Mouse (Mus musculus) left cerebral cortex, adult 9 months (tissue): Measurements from ENCODE around the gene Pip5k1c.

Experiments used
- DNase-seq, 2 experiments: peaks; one replicate each; pipeline ENCODE4 v3.0.0; 2022; ENCODE audit warnings: low spot score in 2 of 2

The Pip5k1c gene

DNA sequence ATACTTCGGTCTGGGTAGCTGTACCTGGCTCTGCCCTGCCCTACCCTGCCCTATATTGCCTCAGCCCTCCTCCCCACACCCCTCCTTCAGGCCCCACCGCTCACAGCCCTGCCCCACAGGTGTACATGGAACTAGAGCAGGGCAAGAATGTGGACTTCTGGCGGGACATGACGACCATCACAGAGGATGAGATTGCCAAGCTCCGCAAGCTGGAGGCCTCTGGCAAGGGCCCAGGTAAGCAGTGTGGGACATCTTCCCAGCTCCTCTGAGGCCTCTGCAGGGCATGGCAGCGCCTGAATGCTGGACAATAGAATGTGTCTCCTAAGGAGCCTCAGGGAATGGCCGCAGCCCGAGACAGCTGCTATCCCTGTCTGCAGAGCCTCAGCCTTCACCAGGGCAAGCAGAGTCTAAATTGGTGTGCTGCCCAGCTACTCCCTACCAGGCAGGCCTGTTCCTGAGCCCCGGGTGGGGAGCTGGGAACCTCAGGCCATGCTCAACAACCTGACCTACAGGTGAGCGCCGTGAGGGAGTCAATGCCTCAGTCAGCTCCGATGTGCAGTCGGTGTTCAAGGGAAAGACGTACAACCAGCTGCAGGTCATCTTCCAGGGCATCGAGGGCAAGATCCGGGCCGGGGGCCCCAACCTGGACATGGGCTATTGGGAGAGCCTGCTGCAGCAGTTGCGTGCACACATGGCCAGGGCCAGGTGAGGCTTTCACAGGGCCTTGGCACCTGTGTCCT, 31.2 kb downstream of the Pip5k1c start:
- DNase-seq: no peak

DNA sequence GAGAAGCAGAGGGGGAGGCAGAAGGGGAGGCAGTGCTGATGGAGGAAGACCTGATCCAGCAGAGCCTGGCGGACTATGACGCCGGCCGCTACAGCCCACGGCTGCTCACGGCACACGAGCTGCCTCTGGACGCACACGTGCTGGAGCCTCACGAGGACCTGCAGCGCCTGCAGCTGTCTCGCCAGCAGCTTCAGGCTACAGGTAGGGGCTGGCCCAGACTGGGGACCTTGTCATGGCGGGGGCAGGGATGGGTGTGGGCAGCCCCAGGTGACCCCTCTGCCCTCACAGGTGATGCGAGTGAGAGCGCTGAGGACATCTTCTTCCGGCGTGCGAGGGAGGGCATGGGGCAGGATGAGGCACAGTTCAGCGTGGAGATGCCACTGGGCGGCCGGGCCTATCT, 32.4 kb downstream of the Pip5k1c start:
- no peak for DNase-seq

DNA sequence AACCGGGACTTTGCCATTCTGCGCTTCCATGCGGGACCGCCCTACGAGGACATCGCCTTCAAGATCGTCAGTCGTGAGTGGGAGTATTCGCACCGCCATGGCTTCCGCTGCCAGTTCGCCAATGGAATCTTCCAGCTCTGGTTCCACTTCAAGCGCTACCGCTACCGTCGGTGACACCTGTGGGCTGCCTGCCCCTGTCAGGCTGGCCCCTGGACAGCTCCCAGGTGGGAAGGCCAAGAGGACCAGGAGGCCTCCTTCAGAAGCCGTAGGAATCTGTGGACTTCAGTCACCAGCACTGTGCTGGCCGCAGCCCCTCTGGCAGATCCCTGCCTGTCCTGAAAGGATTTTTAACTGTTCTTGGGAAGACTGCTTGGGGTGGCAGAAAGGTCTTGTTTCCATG, 33.0 kb downstream of the Pip5k1c start:
- DNase-seq: no peak

DNA sequence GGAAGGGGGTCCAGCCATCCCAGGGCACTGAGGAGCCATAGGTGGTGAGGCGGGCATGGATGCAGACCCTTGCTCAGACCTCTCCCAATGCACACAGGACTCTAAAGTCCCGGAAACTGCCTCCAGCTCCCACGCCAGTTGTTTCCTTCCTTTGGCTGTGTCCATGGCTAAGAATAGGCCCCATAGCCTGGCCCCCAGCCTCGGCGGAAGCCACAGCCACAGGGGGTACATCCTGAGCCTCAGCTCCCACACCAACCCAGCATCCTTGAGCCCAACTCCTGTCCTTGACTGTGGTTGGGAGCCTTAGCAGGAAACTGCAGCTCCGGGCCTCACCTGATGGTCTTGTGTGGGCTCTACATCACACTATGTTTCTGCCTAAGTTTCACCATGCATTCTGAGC, 34.1 kb downstream of the Pip5k1c start:
- DNase-seq: no peak

DNA sequence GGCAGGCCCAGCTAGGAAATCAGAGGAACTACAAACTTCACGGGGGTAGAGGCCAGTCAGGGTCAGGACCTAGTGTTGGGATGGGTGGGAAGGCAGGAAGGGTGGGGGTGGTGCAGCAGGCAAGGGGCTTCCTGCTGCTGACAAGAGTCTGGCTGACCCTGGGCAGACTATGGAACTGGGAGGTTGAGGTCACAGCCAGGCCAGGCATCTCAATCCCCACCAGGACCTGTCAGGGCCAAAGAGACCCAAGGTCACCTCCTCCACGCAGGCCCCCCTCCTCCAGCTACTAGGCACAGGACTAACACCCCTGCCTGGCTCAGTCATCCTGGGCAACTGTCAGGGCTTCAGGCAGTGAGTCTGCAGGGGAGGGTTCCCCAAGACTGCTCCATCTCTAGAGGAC, 35.2 kb downstream of the Pip5k1c start:
- DNase-seq: no peak

DNA sequence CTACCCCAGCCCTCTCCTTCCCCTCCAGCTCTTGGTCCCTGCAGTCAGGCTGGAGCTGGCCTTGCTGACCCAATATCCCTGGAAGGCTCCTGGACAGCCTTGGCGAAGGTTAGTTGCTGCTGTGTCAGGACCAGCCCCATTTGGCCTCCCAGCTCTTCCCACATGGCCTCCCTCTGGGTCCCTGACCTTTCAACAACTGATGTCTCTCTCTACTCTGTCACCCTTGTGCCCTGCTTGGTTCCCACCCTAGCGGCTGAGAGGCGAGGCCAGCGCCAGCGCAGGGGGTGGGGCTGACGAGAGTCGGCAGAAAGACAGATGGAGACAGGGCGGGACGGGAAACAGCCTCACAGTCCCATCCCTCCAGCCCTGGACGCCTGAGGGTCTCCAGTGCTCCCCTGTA, 35.6 kb downstream of the Pip5k1c start, which contains the start of gene Tbxa2r:
Tbxa2r (plus strand) TSS at position 346 of the 400 bp plus-strand sequence.
- DNase-seq: no peak

DNA sequence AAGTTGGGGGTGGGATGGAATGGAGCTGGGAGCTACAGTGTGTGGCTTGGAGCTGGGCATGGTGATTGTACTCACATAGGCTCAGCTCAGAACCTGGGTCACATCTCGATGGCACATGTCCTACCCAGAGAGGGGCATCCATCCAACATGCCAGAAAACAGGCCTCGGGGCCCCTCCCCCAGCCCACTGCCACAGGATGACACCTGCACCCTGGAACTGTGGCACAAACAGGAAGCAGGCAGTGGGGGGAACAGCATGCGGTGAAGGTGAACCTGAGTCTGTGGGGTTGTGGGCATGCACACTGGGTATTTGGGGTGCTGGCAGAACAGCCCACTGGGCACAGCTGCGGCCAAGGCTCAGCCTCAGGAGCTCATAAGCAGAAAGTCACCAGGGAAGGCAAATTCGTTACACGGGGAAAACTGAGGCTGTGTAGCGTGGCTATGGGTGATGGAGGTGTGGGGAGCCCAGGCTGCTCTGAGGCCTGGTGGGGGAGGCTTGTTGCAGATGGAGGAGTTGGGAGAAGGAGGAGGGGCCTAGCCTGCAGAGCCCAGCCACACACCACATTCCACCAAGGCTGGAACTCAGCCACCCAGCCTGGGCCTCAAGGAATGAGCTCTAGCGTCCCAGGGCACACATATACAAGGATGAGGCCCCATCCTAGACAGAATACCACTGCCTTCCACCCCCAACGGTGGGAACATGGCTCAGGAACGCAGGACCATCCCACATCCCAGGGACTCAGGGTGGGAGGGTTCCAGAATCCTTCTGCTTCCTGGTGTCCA, 36.6 kb downstream of the Pip5k1c start:
- DNase-seq: no peak

DNA sequence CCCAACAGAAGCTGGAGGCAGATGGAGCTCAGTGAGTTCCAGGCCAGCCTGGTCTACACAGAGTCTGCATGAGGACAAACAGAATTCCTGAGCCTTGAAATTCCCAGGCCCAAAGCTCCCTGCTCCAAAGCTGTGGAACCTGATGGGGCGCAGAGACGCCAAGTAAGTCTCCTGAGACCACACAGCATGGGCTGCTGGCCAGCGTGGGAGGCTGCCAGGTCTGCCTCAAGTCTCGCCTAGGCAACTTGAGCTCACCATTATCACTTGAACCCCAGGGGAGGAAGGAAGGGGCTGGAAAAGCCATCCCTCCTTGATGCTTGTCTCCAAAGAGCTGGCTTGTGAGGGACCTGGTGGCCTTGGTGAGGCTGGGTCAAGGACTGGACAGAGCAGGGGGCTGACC, 37.2 kb downstream of the Pip5k1c start:
- DNase-seq: no peak

DNA sequence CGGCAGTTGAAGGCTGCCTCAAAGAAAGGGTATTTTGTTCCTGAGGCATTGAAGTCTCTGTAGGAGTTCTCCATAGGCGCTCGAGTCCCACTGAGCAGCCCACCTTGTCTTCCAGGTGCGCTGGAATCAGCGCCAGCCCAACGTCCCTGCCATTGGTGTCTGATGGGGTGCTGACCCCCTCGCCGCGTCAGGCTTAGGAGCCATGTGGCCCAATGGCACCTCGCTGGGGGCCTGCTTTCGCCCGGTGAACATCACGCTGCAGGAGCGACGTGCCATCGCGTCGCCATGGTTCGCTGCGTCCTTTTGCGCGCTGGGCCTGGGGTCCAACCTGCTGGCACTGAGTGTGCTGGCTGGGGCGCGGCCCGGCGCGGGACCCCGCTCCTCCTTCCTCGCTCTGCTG, 39.5 kb downstream of the Pip5k1c start:
- DNase-seq: no peak

DNA sequence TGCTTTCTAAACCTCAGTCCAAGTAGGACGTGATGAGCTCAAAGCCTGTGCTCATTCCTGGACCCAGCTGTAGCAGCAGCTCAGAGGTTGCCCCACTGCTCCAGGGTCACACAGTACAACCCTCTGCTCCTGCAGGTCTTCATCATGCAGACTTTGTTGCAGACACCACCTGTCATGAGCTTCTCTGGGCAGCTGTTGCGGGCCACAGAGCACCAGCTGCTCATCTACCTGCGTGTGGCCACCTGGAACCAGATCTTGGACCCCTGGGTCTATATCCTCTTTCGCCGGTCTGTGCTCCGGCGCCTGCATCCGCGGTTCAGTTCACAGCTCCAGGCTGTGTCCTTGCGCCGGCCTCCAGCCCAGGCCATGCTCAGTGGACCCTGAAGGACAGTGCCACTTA, 41.6 kb downstream of the Pip5k1c start:
- DNase-seq: no peak

DNA sequence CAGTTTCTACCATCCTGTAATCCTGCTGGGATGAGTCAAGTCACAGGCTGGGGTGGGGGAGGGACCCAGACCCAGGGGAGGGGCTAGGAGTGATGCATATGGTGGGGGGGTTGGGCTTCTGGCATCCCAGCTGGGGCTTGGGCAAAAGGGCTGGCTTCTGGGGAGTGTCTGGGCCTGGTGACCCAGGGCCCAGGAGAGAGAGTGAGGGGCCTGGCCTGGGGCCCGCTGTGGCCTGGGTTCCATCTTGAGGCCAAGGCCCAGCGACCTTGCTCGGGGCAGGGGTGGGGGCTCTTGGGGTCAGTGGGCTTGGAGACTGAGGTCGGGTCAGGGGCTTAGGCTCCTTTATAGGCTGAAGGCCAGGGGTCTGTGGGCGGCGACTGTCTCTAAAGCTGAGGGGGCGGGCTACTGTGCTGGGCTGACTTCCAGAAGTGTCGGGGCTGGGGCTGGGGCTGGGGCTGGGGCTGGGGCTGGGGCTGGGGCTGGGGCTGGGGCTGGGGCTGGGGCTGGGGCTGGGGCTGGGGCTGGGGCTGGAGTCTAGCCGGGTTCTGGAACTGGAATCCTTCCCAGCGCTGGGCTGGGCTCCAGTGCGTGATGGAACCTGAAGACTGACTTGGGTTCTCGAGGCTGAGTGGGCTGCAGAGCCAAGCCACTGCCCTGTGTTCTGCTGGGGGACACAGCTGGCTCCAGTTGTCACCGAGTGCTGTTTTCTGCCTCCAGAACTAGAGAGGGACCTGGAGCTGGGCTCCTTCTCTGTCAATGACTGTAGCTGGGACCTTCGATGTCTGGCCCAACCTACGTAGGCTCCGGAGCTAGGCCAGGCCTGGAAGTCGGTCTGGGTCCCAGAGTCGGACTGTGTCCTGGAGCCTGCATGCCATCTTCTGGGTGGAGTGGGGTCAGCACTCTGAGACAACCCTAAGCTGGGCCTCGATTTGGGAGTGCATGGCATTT, 42.9 kb downstream of the Pip5k1c start:
- DNase-seq: no peak

DNA sequence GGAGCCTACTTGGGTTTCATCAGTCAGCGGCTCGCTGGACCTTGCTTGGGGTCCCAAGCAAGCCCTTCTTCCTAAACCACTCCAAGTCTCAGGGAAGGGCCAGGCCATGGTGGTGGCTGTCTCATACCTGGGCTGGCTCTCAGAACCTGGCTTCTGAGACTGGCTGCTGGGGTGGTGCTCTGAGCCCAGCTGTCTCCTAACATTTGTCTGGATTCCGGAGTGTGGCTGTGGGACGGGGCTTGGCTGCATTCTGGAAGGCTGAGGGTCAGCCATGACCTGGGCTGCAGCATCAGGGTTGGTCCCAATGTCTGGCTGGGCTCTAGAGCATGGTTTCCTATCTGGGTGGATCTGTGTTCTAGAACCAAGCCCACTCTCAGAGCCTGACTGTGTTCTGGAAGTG, 43.8 kb downstream of the Pip5k1c start:
- DNase-seq: no peak

DNA sequence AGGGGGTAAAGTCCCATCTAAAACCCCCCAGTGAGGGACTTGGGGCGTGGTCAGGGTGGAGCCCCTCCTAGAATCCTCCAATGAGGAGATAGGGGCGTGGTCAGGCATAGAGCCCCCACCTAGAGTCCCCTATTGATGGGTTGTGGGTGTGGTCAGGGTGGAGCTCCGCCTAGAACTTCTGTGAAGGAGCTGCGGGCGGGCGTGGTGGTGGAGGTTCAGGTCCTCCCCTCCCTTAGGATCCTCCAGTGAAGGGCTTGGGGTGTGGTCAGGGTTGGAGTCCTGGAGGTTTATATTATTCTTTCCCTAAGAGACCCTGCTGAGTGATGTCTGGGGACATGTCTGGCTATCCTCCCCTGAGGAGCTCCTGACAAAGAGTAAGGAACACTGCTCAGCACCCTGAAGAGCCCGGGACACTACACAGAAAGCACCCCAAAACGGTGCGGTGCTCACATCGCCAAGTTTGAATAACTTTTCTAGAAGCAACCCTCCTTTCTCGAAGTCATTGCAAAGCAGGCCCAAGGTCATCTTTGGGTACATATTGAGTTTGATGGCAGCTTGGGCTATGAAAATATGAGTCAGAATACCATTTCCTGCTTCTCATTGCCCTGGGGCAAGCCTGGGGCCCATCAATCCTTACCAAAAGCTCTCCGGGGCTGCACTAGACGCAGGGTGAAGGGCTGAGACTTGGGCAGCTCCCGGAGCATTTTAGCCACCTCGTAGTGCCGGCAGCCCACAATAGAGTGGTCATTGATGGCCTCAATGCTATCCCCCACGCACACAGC, 48.0 kb downstream of the Pip5k1c start:
- no peak for DNase-seq

DNA sequence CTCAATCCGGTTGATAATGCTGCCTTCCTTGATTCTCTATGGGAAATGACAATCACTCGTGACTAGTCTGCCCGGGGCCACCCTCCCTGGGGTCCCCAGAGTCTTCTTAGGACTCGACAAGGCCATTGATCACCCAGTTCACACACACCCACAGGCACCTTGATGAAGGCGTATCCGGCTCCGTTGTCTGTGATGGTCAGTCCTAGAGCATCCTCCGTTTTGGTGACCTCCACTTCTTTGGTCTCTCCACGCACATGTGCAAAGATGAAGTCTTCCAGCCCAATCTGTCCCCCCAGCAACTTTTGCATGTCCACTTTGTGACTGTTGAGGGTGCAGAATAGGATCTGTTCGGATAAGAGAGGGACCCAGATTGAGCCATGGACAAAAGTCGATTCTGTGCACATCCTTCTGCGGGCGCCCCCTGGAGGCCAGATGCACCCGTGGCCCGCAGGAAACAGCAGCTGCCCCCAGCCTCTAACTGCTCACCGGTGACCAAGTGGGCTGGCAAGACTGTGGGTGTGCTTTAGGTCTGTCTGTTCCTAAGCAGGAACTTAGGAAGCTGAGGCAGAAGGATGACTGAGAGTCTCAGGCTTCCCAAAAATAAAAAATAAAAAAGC, 48.7 kb downstream of the Pip5k1c start:
- DNase-seq: peak in 1 of 2 experiments; percentile 61

DNA sequence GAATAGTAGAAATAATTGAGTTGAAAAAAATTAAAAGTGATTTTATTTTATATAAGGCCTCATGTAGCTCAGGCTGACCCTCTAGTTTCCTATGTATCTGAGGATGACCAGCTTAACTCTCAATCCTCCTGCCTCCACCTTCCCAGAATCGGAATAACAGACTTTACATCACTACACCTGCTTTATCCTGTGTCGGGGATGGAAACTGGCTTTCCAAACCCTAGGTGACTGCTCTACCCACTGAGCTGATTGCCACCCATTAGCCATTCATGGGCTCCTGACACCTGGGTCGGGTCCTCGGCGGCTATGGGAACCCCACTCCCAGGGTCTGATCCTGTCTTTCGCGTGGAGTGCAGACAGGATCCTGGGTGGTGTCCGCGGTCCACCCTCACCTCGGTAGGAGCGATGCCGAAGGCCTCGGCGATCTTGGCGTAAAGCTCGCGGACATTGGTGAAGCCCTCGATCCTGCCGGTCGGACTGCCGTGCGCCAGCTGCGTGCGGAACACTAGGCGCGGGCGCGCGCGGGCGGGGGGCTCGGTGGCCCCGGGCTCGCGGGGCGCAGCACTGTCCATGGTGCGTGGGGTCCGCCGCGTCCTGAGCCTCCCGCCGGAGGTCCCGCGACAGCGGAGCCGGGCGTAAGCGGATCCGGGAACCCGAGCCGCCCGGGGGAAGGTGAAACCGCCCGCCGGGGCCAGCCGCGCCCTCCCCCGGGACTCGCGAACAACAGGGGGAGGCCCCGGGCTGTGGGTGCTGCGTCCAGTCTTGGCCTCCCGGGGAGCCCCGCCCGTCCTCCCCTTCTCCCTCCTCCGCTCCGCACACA, 50.1 kb downstream of the Pip5k1c start, which contains the start of gene Gipc3:
Gipc3 (minus strand) TSS at position 581 of the 820 bp plus-strand sequence.
- DNase-seq: no peak

DNA sequence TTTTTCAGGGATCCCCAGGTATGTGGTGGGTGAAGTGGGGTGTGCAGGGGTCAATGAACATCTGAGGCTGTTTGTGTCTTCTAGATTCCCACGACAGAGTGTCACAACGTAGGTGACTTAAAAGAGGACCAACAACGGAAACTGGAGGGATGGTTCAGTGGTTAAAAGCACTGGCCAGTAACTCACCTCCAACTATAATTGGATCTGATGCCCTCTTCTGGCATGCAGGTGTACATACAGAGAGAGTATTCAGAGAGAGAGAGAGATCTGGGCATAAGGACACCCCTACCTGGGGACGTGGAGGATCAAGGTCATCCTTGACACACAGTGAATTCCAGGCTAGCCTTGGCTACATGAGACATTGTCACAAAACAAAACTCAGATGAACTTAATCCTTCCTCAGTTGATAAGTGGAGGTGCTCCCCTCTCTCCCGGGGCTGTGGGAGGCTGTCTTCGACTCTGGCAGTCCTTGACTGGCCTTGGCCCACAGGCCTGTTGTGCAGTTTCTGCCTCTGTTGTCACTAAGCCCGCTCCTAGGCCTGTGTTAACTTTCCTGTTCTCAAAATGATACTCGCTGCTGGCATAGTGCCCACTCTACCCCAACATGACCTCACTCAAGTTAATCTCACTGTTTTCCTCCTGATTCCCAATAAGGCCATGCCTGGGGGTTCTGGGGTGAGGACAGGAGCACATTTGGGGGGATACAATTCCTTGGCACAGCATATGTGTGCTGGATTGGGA, 51.8 kb downstream of the Pip5k1c start:
- no peak for DNase-seq

DNA sequence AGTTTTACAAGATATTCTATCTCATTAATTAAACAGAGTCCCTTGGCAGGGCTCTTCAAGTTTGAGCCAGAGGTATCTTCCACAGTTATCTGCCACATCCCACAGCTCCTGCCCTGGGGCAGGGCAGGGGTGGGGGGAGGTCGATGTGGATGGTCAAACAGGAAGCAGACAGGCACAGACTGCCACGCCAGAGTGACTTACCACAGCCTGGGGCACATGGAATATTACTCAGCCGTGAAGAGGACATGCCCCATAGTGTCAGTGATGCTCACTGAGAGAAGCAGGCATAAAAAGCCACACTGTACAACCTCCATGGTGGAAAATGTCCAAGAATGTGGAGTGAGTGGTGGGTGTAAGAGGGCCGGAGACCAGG, 52.4 kb downstream of the Pip5k1c start:
- DNase-seq: no peak

DNA sequence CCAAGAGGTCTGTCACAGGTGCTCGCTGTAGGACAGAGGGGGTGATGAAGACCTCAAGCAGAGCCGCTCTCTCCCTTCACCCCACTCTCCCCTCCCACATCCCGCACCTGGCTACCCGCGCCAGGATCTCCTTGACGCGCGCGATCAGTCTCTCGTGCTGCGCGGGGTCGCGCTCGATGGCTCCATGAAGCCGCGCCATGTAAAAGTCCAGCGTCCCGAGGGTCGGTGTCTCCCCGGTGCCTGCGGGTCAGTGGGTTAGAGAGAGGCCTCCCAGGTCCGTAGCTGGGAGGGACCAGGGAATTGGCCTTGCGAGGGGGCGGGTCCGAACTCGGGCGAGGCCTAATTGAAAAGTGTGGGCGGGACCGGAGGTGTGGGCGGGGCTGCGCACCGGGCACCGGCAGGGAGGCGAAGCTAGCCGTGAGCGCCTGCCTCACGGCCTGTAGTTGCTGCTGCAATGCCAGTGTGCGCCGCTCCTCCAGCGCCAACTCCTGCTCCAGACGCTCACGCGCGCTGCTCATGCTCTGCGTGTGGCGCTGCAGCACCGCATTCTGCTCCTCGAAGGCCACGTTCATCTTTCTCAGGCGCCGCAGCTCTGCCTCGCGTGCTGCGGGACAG, 53.8 kb downstream of the Pip5k1c start:
- no peak for DNase-seq

DNA sequence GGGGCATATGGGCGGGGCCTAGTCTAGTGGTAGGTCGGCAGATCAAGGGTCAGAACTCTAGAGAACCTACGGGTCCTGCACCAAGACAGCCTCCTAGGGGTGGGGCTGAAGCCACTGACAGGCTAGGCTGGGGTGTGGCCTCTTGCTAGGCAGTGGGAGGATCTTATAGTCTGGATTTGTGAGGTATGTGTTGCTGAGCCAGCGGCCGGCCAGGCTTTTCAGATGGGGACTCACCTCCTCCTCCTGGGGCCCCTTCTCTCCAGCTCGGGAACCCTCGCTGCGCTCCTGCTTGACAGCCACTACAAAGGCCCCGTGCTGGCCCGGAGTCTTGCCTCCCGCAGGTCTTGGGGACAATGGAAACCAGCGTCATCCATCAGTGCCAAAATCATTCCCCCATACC, 56.4 kb downstream of the Pip5k1c start:
- no peak for DNase-seq
